Mouse (Mus musculus): Measurements from ENCODE around the gene Zfp444. TPM values are rescaled to one million over a fixed set of nuclear protein-coding genes. Genes with fewer than 3 reads are reported as not detected.

Gene Zfp444
- polyA plus RNA-seq (2014; fragmentation: Nextera tagmentation; extraction: Ambion mirVana), result 44.6 and 46.8 TPM in 2 replicates

DNA sequence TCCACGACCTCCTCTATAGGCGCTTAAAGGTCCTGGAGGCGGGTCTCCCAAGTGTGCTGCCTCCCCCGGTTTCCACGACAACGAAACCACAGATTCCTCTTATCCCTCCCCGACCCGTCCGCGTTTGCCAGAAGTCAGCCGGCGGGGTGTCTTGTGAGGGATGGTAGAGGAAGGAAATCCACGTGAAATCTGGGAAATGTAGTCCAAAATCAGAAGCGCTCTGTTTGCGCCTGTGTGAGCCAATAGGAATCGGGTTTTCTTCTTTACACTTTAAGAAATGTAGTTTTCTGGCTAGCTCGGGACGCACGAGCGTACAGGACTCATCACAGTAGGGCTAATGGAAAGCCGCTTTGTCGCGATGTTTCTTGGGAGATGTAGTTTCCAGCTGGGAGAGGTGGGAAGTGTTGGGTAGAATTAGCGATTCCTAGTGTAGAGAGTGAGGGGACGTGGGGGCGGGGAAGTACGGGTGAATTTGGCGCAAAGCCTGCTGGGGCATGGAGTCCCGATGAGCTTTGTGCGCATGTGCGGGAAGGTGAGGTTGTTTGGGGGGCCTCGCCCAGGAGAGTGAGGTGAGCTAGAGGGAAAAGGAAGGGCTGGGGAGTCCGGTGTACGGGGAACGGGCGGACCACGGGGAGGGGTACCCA lies at the start of gene Zfp444:
TSS of gene Zfp444 (plus strand) at position 221 of the 644 bp plus-strand sequence.
- H3K9ac ChIP-seq (ENCODE audit: low read depth, low read length), result peak within 1 kb of the TSS; percentile 80
- H3K27ac ChIP-seq (ENCODE audit: low read depth, low read length), result peak within 1 kb of the TSS; percentile 75
- H3K36me3 ChIP-seq (ENCODE audit: control insufficient read depth, insufficient read depth, low read length), result no peaks in the 10 kb centered on the region; the same call in 1 of the 2 replicates
- WGBS, result under 1% methylated on average over 37 of the region's 37 CpGs
- H3K9me3 ChIP-seq (ENCODE audit: control insufficient read depth, low read length), result no peaks in the 10 kb centered on the region
- H3K4me1 ChIP-seq (replicated peaks; ENCODE audit: control insufficient read depth, insufficient read depth, low read length), result peaks cover 14% of the 10 kb centered on the region
- peak within 1 kb of the TSS; percentile 96 for H3K4me2 ChIP-seq
- peak within 1 kb of the TSS; percentile 77 for H3K4me3 ChIP-seq (ENCODE audit: low read depth, low read length)
- peak; percentile 86 for ATAC-seq (replicated peaks; ENCODE audit: low FRiP score)
- peak; percentile 91 for DNase-seq (ENCODE audit: low spot score)
- no peaks in the 10 kb centered on the region for H3K27me3 ChIP-seq (replicated peaks; ENCODE audit: control insufficient read depth, insufficient read depth, low read length)

DNA sequence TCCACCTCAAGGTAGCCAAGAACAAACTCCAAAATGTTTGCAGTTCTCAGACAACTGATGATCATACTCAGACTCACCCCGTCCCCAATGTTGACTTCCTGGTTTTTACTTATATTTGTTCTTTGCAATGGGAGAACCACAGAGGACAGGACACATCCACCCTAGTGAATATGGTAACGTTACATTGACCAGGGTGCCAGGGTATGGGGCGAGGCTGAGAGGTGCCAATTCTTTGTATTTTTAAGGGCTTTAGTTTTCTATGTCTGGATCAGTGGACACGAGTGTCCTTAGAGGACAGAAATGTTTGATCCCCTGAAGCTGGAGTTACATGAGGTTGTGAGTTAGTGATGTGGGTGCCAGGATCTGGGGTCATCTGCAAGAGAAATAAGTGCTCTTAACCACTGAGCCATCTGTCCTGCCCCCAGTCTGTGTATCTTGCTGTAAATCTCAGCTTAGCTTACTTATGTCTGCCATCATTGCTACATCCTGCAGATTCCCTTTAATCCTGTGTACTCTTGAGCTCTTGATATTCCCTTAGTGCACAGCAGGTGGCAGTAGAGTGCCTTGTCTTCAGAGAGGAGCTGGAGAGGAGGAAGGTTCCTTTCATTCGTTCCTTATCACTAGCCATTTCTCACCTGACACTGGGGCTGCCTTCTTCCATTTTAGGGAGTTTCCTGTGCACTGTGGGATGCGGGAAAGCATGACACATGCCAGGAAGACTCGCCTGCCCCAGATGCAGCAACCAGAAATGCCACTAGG lies 45.2 kb upstream of the Zfp444 start:
- H3K4me1 ChIP-seq (replicated peaks; ENCODE audit: control insufficient read depth, insufficient read depth, low read length), result no peaks in the 10 kb centered on the region
- H3K9ac ChIP-seq (ENCODE audit: low read depth, low read length), result no peak overlapping the region
- H3K27me3 ChIP-seq (replicated peaks; ENCODE audit: control insufficient read depth, insufficient read depth, low read length), result no peaks in the 10 kb centered on the region
- ATAC-seq (replicated peaks; ENCODE audit: low FRiP score), result peak; percentile 58
- no peak overlapping the region for H3K4me3 ChIP-seq (ENCODE audit: low read depth, low read length)
- no peaks in the 10 kb centered on the region for H3K9me3 ChIP-seq (ENCODE audit: control insufficient read depth, low read length)
- WGBS, result 26% methylated on average over 7 of the region's 7 CpGs
- peaks cover 1% of the 10 kb centered on the region; the same call in 1 of the 2 replicates for H3K36me3 ChIP-seq (ENCODE audit: control insufficient read depth, insufficient read depth, low read length)
- H3K27ac ChIP-seq (ENCODE audit: low read depth, low read length), result no peak overlapping the region
- no peak for DNase-seq (ENCODE audit: low spot score)
- H3K4me2 ChIP-seq, result no peak overlapping the region

DNA sequence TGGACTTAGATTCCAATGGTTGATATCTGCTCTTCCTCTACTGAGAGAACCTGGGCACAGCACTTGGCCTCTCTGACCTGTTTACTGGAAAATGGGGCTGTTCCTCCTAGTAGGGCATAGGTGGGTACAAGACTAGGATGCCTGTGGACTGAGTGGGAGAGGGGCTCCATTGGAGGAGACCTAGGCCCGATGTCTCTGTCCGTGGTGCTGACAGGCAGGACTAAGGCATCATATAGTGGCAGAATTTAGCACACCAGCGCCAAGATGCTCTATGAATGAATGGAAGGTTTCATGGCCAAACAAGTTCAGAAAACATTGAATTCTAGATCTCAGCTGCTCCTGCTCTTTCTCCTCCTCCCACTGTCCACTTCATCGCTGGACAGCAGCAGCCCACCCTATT lies 41.7 kb upstream of the Zfp444 start:
- WGBS, result 46% methylated on average over 4 of the region's 4 CpGs
- DNase-seq (ENCODE audit: low spot score), result no peak

DNA sequence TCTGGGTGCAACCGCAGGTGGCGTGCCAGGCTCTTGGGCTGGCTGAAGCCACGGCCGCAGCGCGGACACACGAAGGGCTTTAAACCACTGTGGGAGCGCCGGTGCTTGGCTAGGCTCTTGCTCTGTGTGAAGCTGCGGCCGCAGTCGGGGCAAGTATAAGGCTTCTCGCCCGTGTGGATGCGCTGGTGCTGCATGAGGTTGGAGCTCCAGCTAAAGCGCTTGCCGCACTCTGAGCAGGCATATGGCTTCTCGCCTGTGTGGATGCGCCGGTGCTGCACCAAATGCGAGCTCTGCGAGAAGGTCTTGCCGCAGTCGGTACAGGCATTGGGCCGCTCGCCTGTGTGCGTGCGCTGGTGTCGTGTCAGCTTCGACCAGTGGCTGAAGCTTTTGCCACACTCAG lies 39.4 kb upstream of the Zfp444 start:
- peaks cover 23% of the 10 kb centered on the region for H3K36me3 ChIP-seq (ENCODE audit: control insufficient read depth, insufficient read depth, low read length)

More for the DNA sequence above, 41.7 kb upstream of the Zfp444 start:
- Histone ChIP-seq H3K4me2 (no peak overlapping the region), H3K4me1 (replicated peaks; ENCODE audit: control insufficient read depth, insufficient read depth, low read length) (no peaks in the 10 kb centered on the region), H3K27me3 (replicated peaks; ENCODE audit: control insufficient read depth, insufficient read depth, low read length) (no peaks in the 10 kb centered on the region), H3K36me3 (ENCODE audit: control insufficient read depth, insufficient read depth, low read length) (peaks cover 23% of the 10 kb centered on the region), H3K9ac (ENCODE audit: low read depth, low read length) (no peak overlapping the region), H3K9me3 (ENCODE audit: control insufficient read depth, low read length) (no peaks in the 10 kb centered on the region), H3K27ac (ENCODE audit: low read depth, low read length) (no peak overlapping the region), H3K4me3 (ENCODE audit: low read depth, low read length) (no peak overlapping the region)
- ATAC-seq (replicated peaks; ENCODE audit: low FRiP score), result no peak

DNA sequence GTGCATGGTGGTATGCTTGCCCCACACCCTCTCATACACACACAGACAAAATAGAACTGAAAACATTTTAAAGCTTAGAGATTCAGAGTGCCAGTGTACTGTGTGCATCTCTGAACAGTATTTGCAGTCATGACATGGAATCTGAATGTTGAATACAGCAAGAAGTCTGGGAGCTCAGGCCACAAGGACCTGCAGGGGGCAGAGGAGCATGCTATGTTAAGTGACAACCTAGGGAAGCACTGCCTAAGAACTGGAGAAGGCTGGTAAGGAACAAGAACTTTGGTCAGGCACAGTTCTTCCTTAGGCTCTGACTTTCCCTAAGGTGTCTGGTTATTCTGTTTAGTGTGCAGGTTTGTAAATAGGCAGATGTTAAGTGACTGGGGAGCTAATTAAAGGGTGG lies 35.5 kb upstream of the Zfp444 start:
- no peak for ATAC-seq (replicated peaks; ENCODE audit: low FRiP score)
- Histone ChIP-seq H3K4me3 (ENCODE audit: low read depth, low read length) (no peak overlapping the region), H3K27me3 (replicated peaks; ENCODE audit: control insufficient read depth, insufficient read depth, low read length) (no peaks in the 10 kb centered on the region), H3K4me1 (replicated peaks; ENCODE audit: control insufficient read depth, insufficient read depth, low read length) (no peaks in the 10 kb centered on the region), H3K27ac (ENCODE audit: low read depth, low read length) (no peak overlapping the region), H3K9me3 (ENCODE audit: control insufficient read depth, low read length) (no peaks in the 10 kb centered on the region), H3K4me2 (no peak overlapping the region), H3K9ac (ENCODE audit: low read depth, low read length) (no peak overlapping the region), H3K36me3 (ENCODE audit: control insufficient read depth, insufficient read depth, low read length) (peaks cover 31% of the 10 kb centered on the region)
- DNase-seq (ENCODE audit: low spot score), result no peak

More for the DNA sequence above, 39.4 kb upstream of the Zfp444 start:
- Histone ChIP-seq H3K4me3 (ENCODE audit: low read depth, low read length) (no peak overlapping the region), H3K27ac (ENCODE audit: low read depth, low read length) (no peak overlapping the region), H3K9ac (ENCODE audit: low read depth, low read length) (no peak overlapping the region), H3K4me2 (no peak overlapping the region), H3K9me3 (ENCODE audit: control insufficient read depth, low read length) (no peaks in the 10 kb centered on the region), H3K4me1 (replicated peaks; ENCODE audit: control insufficient read depth, insufficient read depth, low read length) (no peaks in the 10 kb centered on the region), H3K27me3 (replicated peaks; ENCODE audit: control insufficient read depth, insufficient read depth, low read length) (no peaks in the 10 kb centered on the region)
- 85% methylated on average over 30 of the region's 30 CpGs for WGBS
- DNase-seq (ENCODE audit: low spot score) (no peak), ATAC-seq (replicated peaks; ENCODE audit: low FRiP score) (no peak)

DNA sequence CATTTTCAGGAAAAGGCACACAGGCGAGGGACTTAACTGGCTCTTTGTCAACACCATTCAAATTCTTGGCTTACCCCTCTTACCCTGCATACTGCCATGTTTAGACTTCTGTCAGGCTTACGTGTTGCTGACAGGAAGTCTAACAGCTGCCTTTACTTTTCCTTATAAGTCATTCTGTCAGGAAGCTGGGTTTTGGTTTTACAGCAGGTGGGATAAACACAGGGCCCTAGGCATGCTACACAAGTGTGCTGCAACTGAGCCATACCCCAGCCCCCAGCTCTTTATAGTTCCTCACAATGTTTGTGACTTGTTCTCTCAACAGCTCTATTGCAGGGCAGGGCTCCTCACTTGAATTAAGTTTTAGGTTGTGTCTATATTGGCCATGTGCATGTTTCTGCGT lies 32.7 kb upstream of the Zfp444 start:
- Histone ChIP-seq H3K9me3 (ENCODE audit: control insufficient read depth, low read length) (no peaks in the 10 kb centered on the region), H3K36me3 (ENCODE audit: control insufficient read depth, insufficient read depth, low read length) (peaks cover 12% of the 10 kb centered on the region), H3K4me1 (replicated peaks; ENCODE audit: control insufficient read depth, insufficient read depth, low read length) (peaks cover 6% of the 10 kb centered on the region), H3K27me3 (replicated peaks; ENCODE audit: control insufficient read depth, insufficient read depth, low read length) (no peaks in the 10 kb centered on the region), H3K4me3 (ENCODE audit: low read depth, low read length) (no peak overlapping the region), H3K9ac (ENCODE audit: low read depth, low read length) (no peak overlapping the region), H3K4me2 (no peak overlapping the region), H3K27ac (ENCODE audit: low read depth, low read length) (no peak overlapping the region)
- DNase-seq (ENCODE audit: low spot score) (no peak), ATAC-seq (replicated peaks; ENCODE audit: low FRiP score) (no peak)
- 81% methylated on average over 3 of the region's 3 CpGs for WGBS

DNA sequence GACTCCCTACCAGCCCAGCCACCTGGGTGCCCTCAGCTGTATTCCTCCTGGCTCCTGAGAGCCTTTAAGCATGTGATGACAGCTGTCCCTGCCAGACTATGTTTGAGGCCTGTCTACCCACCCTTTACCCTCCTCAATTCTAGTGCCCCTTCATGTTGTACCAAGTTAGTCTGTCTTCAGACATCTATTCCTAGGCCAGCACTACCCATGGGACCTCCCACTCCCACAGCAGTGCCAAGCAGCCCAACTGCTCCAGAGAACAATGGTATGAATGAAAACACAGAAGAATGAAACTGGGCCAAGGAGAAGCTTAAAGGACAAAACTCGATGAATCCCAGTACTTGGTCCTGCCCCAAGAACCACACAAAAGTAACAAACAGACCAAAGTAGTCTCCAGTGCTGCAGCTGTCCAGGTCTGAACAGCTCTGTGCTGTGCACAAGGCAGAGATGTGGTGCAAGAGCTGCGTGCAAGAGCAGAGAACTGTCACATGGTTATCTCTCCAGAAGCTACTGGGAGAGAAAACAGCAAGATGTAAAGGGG lies 28.0 kb upstream of the Zfp444 start:
- H3K4me1 ChIP-seq (replicated peaks; ENCODE audit: control insufficient read depth, insufficient read depth, low read length), result peaks cover 50% of the 10 kb centered on the region
- H3K27ac ChIP-seq (ENCODE audit: low read depth, low read length), result peak overlapping the region; percentile 39; the same call in 1 of the 2 replicates
- H3K4me3 ChIP-seq (ENCODE audit: low read depth, low read length), result no peak overlapping the region
- H3K9ac ChIP-seq (ENCODE audit: low read depth, low read length), result no peak overlapping the region
- peaks cover 12% of the 10 kb centered on the region for H3K36me3 ChIP-seq (ENCODE audit: control insufficient read depth, insufficient read depth, low read length)
- peak; percentile 72 for ATAC-seq (replicated peaks; ENCODE audit: low FRiP score)
- no peak for DNase-seq (ENCODE audit: low spot score)
- no peaks in the 10 kb centered on the region for H3K9me3 ChIP-seq (ENCODE audit: control insufficient read depth, low read length)
- 58% methylated on average over 2 of the region's 2 CpGs for WGBS
- H3K27me3 ChIP-seq (replicated peaks; ENCODE audit: control insufficient read depth, insufficient read depth, low read length), result no peaks in the 10 kb centered on the region
- H3K4me2 ChIP-seq, result peak overlapping the region; percentile 14; the same call in 1 of the 2 replicates

DNA sequence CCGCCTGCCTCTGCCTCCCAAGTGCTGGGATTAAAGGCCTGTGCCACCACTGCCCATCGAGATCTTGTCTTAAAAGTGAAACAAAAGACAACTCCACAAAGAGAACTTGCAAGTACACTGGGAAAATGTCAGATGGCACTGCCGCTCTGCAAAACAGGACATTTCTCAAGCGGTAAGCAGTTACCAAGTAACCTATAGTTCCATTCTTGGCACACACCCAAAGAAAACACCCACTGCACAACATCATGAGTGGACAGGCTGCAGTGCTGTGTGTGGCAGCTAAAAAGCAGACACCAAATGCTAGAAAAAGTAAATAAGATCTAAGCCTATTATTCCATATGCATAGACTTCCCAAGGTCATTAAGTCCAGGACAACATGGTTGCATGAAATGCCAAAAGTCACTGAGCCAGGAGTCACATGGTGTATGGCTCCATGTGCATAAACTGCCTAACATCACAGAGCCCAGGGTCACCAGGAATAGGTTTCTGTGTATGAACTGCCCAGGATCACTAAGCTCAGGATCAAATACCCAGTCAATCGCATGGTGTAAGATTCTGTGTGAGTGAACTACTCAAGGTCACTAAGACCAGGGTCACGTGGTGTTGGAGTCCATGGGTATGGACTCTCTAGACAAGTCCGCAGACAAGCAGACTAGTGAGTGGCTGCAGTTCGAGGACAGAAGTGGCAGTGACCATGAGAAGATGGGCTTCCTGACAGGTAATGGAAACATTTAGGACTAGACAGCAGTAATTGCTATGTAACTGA lies 26.4 kb upstream of the Zfp444 start:
- peaks cover 53% of the 10 kb centered on the region for H3K4me1 ChIP-seq (replicated peaks; ENCODE audit: control insufficient read depth, insufficient read depth, low read length)
- DNase-seq (ENCODE audit: low spot score) (no peak), ATAC-seq (replicated peaks; ENCODE audit: low FRiP score) (no peak)
- peak overlapping the region; percentile 39 for H3K27ac ChIP-seq (ENCODE audit: low read depth, low read length)
- 83% methylated on average over 8 of the region's 8 CpGs for WGBS
- H3K4me2 ChIP-seq, result no peak overlapping the region
- H3K9me3 ChIP-seq (ENCODE audit: control insufficient read depth, low read length), result no peaks in the 10 kb centered on the region
- H3K4me3 ChIP-seq (ENCODE audit: low read depth, low read length), result no peak overlapping the region
- H3K9ac ChIP-seq (ENCODE audit: low read depth, low read length), result no peak overlapping the region
- peaks cover 6% of the 10 kb centered on the region; the same call in 1 of the 2 replicates for H3K36me3 ChIP-seq (ENCODE audit: control insufficient read depth, insufficient read depth, low read length)
- no peaks in the 10 kb centered on the region for H3K27me3 ChIP-seq (replicated peaks; ENCODE audit: control insufficient read depth, insufficient read depth, low read length)
